Mouse (Mus musculus): Measurements from ENCODE around the gene Nol3.

- TF ChIP-seq POLR2A (IDR thresholded peaks at IDR 0.05; ENCODE audit: insufficient read depth, low read depth, low read length) = no peak
- no peak for TF ChIP-seq CTCF (IDR thresholded peaks at IDR 0.05; ENCODE audit: insufficient read depth, low read depth, low read length)
Measured at GRCm38 (mm10) chr8:105254966-105255350, 21.0 kb upstream of the Nol3 start, which contains the start of gene B3gnt9.
